Mouse (Mus musculus) c-Kit-positive CD71-positive TER-119-positive erythroid progenitor cells, embryonic 14.5 days (primary cell): ENCODE data around the gene Chrna1.
"Not testable (repeated sequence)": the region's sequence is repeated elsewhere in the genome, so short reads cannot be mapped to it uniquely, and the experiment has no call there.

Source experiments
- DNase-seq: peaks from one replicate; pipeline ENCODE4 v3.0.0-alpha.2; 2013; ENCODE audit warnings: low spot score

Chrna1 gene

GRCm38 (mm10) chr2:73557061-73557460 lies 23.1 kb downstream of the Chrna1 start:
- not testable (repeated sequence) for DNase-seq

- DNase-seq = no peak
Observed at GRCm38 (mm10) chr2:73554389-73554788, 25.7 kb downstream of the Chrna1 start.

- DNase-seq = no peak
Observed at GRCm38 (mm10) chr2:73552926-73553325, 27.2 kb downstream of the Chrna1 start.

GRCm38 (mm10) chr2:73550725-73551124 lies 29.4 kb downstream of the Chrna1 start:
- peak; percentile 62 for DNase-seq

GRCm38 (mm10) chr2:73548542-73548941 lies 31.6 kb downstream of the Chrna1 start:
- no peak for DNase-seq

GRCm38 (mm10) chr2:73547256-73547655 lies 32.9 kb downstream of the Chrna1 start:
- DNase-seq = no peak

GRCm38 (mm10) chr2:73545556-73545955 lies 34.6 kb downstream of the Chrna1 start:
- DNase-seq = no peak

- DNase-seq = no peak
Observed at GRCm38 (mm10) chr2:73540450-73541162, 39.5 kb downstream of the Chrna1 start.

- DNase-seq = no peak
Observed at GRCm38 (mm10) chr2:73539697-73540096, 40.4 kb downstream of the Chrna1 start.

- DNase-seq = no peak
Observed at GRCm38 (mm10) chr2:73539141-73539540, 41.0 kb downstream of the Chrna1 start.

GRCm38 (mm10) chr2:73538590-73538989 lies 41.5 kb downstream of the Chrna1 start:
- no peak for DNase-seq

- DNase-seq = no peak
Observed at GRCm38 (mm10) chr2:73536091-73536783, 43.9 kb downstream of the Chrna1 start.

- no peak for DNase-seq
Observed at GRCm38 (mm10) chr2:73534720-73535119, 45.4 kb downstream of the Chrna1 start.

GRCm38 (mm10) chr2:73530487-73530886 lies 49.7 kb downstream of the Chrna1 start:
- DNase-seq = peak; percentile 53

GRCm38 (mm10) chr2:73529356-73530330 lies 50.5 kb downstream of the Chrna1 start, which contains the start of gene Wipf1:
Gene Wipf1 (minus strand): TSS chr2:73529734.
- DNase-seq = peak; percentile 44

GRCm38 (mm10) chr2:73528516-73529355 lies 51.4 kb downstream of the Chrna1 start:
- DNase-seq = no peak

- DNase-seq = no peak
Observed at GRCm38 (mm10) chr2:73527956-73528355, 52.2 kb downstream of the Chrna1 start.

GRCm38 (mm10) chr2:73526691-73527090 lies 53.4 kb downstream of the Chrna1 start:
- DNase-seq = no peak

GRCm38 (mm10) chr2:73522891-73523290 lies 57.2 kb downstream of the Chrna1 start:
- DNase-seq = no peak

- DNase-seq = no peak
Observed at GRCm38 (mm10) chr2:73522336-73522735, 57.8 kb downstream of the Chrna1 start.

GRCm38 (mm10) chr2:73521737-73522136 lies 58.4 kb downstream of the Chrna1 start:
- DNase-seq = no peak
